Mouse (Mus musculus) intestine, embryonic 16.5 days (tissue): ENCODE measurements around the gene Exd2. TPM values are rescaled to one million over a fixed set of nuclear protein-coding genes. Genes with fewer than 3 reads are reported as not detected.
A peak's percentile ranks its signal among the peaks of the same experiment; 100 is the strongest.

Source experiments
- ATAC-seq: fragments of 200-750 bp; cut with Nextera tagmentation; 2 replicates; pipeline ENCODE4 v1.8.0; 2017; ENCODE audit warnings: moderate TSS enrichment, moderate library complexity
- H3K27ac ChIP-seq: fragments of 300-500 bp; sonication (generic); 2 replicates; pipeline ENCODE4 v1.5.1; 2014; ENCODE audit warnings: mild to moderate bottlenecking, low read length
- H3K27me3 ChIP-seq: fragments of 300-500 bp; sonication (generic); replicated peaks from 2 replicates; pipeline ENCODE4 v1.6.1; 2014; ENCODE audit warnings: low read length, control low read depth, mixed read lengths; ENCODE audit not compliant: control insufficient read depth, insufficient read depth
- H3K36me3 ChIP-seq: fragments of 300-500 bp; sonication (generic); 2 replicates; pipeline ENCODE4 v1.6.1; 2014; ENCODE audit warnings: low read length, control low read depth; ENCODE audit not compliant: control insufficient read depth, insufficient read depth
- H3K4me1 ChIP-seq: fragments of 300-500 bp; sonication (generic); 2 replicates; pipeline ENCODE4 v1.6.1; 2014; ENCODE audit warnings: low read length, control low read depth, mixed read lengths; ENCODE audit not compliant: control insufficient read depth, insufficient read depth
- H3K4me2 ChIP-seq: fragments of 300-500 bp; sonication (generic); 2 replicates; pipeline ENCODE4 v1.6.1; 2014; ENCODE audit warnings: low read depth, low read length, control low read depth
- H3K4me3 ChIP-seq: fragments of 300-500 bp; sonication (generic); 2 replicates; pipeline ENCODE4 v1.5.1; 2014; ENCODE audit warnings: mild to moderate bottlenecking, low read length
- H3K9ac ChIP-seq: fragments of 300-500 bp; sonication (generic); 2 replicates; pipeline ENCODE4 v1.6.1; 2014; ENCODE audit warnings: low read depth, low read length
- H3K9me3 ChIP-seq: fragments of 300-500 bp; sonication (generic); 2 replicates; pipeline ENCODE4 v1.6.1; 2016; ENCODE audit warnings: low read length, control low read depth; ENCODE audit not compliant: control insufficient read depth
- WGBS: fragments of 180-500 bp; shearing (Covaris S2); extraction: QIAGEN DNeasy Blood & Tissue Kit; methylation state at CpG from one replicate; pipeline ENCODE4 v1.1.7; 2014; 5-methylcytosine and 5-hydroxymethylcytosine counted together
- polyA plus RNA-seq: library from polyadenylated mRNA; unstranded; fragments of >200 nt; fragmentation: Nextera tagmentation; extraction: Ambion mirVana; gene quantifications from 2 replicates; pipeline ENCODE4 v1.2.1, GENCODE M21; 2015

The Exd2 gene
- polyA plus RNA-seq = 21.0 and 21.2 TPM in 2 replicates

DNA sequence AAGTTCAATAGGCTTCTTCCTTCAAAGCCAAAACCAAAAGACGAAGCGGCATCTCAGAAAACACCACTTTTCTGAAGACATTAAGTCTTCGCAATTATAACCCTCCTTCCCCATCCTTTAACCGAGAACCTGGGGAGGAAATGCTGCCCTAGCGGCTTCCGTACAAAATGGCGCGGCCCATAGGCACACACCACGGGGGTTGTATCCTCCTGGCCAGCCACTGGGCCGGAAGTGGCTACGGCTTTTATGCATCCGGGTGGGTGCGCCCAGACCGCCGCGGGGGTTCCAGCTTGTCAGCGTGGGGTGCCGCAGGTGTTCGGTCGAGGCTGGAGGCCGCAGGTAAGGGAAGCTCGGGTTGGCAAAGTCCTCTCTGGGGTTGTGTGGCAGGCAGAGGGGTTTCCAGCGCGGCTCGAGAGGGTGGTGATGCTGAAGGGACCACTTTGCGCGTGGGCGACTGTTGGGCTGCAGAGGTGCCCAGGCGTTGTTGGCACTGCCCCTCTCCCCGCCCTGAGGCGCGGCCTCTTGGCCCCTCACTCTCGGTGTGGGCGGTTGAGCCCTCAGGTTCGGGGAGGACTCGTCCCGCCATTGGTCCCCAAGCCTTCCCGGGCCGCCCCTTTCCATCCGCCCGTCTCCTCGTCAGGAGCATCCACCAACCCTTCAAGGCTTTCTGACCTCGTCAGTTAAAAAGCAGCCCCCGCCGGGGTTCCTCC lies at the start of gene Exd2:
Gene Exd2 (plus strand): TSS at position 154 of the 710 bp plus-strand sequence.
- peak within 1 kb of the TSS; percentile 83 for H3K27ac ChIP-seq

DNA sequence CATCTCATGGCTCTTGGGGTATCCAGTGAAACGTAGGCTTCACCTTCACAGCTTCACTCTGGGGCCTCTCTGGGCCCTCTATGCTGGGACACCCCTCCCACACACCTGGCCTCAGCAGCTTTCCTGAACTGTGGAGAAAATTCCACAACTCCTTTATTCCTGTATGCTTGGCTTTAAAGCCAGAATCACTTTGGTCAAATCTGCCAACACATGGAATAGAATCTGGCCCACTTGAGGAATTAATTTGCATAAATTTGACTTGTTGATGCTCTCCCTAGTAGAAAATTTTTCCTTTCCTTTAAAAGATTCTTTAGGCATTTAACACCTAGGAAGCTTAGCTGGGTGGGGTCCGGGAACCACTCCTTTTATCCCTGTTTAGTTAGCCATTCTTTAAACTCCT lies 47.8 kb upstream of the Exd2 start:
- no peak for ATAC-seq
- Histone ChIP-seq H3K4me1 (no peaks in the 10 kb centered on the region), H3K27ac (no peak overlapping the region), H3K9ac (no peak overlapping the region), H3K9me3 (0 out of 2 replicates have a peak, but pooled peaks cover 4% of the 10 kb centered on the region), H3K36me3 (0 out of 2 replicates have a peak, but pooled peaks cover 7% of the 10 kb centered on the region), H3K4me2 (no peak overlapping the region), H3K27me3 (no peaks in the 10 kb centered on the region), H3K4me3 (no peak overlapping the region)
- WGBS = 88% methylated on average over 2 of the region's 2 CpGs

More for the DNA sequence above, at the start of gene Exd2:
- Histone ChIP-seq H3K36me3 (no peaks in the 10 kb centered on the region), H3K4me1 (no peaks in the 10 kb centered on the region), H3K9ac (peak within 1 kb of the TSS; percentile 80), H3K27me3 (no peaks in the 10 kb centered on the region), H3K9me3 (no peaks in the 10 kb centered on the region), H3K4me2 (peak within 1 kb of the TSS; percentile 68), H3K4me3 (peak within 1 kb of the TSS; percentile 80)
- WGBS = under 1% methylated on average over 42 of the region's 45 CpGs
- peak; percentile 99 for ATAC-seq

DNA sequence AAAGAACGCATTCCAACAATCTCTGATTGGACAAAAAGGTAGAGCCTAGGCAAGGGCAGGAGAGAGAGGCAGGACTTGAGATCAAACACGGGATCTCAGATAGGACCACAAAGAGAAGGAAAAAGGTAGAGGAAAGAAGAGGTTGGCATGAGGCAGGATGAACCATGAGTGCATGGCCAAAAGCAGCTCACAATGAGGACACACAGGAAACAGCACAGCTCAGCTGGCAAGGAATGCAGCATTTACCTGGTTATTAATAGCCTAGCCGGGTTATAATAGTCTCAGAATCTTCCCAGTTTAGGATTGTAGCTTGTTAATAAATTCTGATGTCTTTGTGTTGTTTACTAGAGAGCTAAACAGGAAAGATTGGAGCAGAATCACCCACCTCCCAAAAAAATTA lies 35.2 kb upstream of the Exd2 start:
- no peak overlapping the region for H3K27ac ChIP-seq

DNA sequence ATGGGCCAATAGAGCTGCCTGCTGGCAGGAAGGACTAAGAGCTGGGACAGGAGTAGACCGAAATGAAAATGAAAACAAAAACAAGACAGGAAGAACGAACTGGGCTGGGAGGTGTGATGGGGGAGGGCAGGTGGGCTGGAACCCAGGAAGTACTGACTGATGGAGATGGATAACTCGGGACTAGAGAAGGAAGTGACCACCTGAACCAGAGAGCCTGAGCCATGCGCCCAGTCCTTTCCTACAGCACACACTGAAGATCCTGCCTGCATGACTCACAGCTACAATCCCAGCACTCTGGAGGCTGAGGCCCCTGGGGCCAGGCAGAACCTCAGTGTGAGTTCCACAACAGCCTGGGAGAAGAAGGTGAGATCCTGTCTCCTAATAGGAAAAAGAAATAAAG lies 29.6 kb upstream of the Exd2 start:
- no peaks in the 10 kb centered on the region for H3K9me3 ChIP-seq
- peaks cover 19% of the 10 kb centered on the region for H3K4me1 ChIP-seq
- WGBS = 61% methylated on average over 4 of the region's 4 CpGs
- H3K36me3 ChIP-seq = no peaks in the 10 kb centered on the region
- H3K9ac ChIP-seq = no peak overlapping the region
- no peak for ATAC-seq
- H3K27me3 ChIP-seq = no peaks in the 10 kb centered on the region
- H3K27ac ChIP-seq = peak overlapping the region; percentile 48
- H3K4me3 ChIP-seq = no peak overlapping the region
- no peak overlapping the region for H3K4me2 ChIP-seq

More for the DNA sequence above, 35.2 kb upstream of the Exd2 start:
- WGBS = 90% methylated on average over 3 of the region's 3 CpGs
- no peaks in the 10 kb centered on the region for H3K9me3 ChIP-seq
- no peak for ATAC-seq
- no peak overlapping the region for H3K4me2 ChIP-seq
- no peaks in the 10 kb centered on the region for H3K4me1 ChIP-seq
- no peak overlapping the region for H3K9ac ChIP-seq
- no peaks in the 10 kb centered on the region for H3K27me3 ChIP-seq
- H3K36me3 ChIP-seq = no peaks in the 10 kb centered on the region
- no peak overlapping the region for H3K4me3 ChIP-seq

DNA sequence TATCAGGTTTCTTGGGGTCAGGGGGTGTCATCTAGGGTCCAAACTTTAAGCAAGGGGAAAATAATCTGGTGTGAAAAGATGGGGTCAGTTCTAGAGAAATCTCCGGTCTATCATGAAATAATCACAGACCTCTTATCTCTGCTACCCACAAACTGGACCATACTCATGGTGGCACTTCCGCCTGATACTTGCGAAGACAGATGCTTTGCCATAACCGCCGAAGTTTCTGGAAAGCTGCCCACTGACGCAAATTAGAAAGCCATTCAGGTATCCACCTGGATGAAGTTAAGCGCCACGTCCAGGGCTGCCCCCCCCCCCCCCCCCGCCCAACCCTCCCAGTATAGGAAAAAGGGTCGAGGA lies 28.3 kb upstream of the Exd2 start:
- H3K4me2 ChIP-seq = peak overlapping the region; percentile 81
- ATAC-seq = no peak
- peak overlapping the region; percentile 97 for H3K9ac ChIP-seq
- no peaks in the 10 kb centered on the region for H3K9me3 ChIP-seq
- no peaks in the 10 kb centered on the region for H3K36me3 ChIP-seq
- H3K27ac ChIP-seq = peak overlapping the region; percentile 98
- WGBS = 5% methylated on average over 9 of the region's 10 CpGs
- peaks cover 19% of the 10 kb centered on the region for H3K4me1 ChIP-seq
- H3K4me3 ChIP-seq = peak overlapping the region; percentile 83
- no peaks in the 10 kb centered on the region for H3K27me3 ChIP-seq

DNA sequence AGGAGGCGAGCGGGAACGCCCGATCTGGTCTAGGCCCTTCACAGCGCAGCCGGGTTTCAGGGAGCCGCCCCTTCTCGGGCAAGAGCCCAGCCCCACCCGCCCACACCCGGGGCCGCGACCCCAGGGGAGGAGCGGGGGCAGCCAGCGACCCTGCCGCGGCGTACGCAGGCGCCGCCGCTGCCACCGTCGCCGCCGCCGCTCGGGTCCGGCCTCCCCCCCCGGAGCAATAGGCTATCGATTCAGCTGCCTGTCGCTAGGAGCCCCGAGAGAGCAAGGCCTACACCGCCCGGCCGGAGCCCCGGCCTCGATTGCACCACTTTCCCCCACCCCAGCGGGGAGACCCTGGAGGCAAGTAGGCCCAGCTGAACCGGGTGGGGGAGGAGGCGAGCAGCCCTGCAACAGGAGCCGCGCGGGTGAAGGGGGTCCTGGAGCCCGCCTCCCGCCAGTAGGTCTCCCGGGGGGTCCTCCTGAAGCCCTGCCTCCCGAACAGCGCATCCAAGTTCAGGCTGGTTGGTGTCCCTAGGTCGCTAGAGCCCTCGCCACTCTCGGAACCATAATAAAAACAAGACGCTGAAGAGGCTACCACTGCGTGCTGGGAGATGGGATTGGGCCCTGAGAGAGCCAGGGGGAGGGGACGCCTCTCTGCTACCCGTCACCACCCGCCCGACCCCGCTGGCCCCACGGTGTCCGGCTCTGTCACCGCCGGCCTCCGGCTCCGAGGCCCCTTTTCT lies 27.8 kb upstream of the Exd2 start:
- peak overlapping the region; percentile 81 for H3K4me2 ChIP-seq
- under 1% methylated on average over 59 of the region's 64 CpGs for WGBS

DNA sequence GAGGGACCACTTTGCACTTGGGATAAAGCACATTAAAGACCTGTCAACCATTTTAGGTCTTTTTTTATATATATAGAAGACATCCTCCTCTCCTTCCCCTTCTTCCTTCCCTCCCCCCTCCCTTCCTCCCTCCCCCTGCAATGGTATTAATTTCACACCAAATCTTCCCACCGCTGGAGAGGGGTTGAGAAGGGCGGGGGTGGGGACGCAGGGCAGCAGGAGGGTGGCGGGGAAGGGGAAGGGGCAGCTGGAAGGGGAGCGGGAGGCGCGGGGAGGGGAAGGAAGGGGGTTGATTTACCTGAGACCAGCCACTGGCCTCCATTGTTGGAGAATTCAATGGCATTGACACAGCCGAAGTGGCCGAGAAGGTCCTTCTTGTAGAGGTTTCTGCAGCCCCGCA lies 27.0 kb upstream of the Exd2 start:
- H3K9ac ChIP-seq = peak overlapping the region; percentile 97
- H3K36me3 ChIP-seq = no peaks in the 10 kb centered on the region
- peak; percentile 5 for ATAC-seq
- H3K4me3 ChIP-seq = peak overlapping the region; percentile 83
- no peaks in the 10 kb centered on the region for H3K27me3 ChIP-seq
- H3K4me1 ChIP-seq = peaks cover 19% of the 10 kb centered on the region
- H3K27ac ChIP-seq = peak overlapping the region; percentile 98
- H3K4me2 ChIP-seq = peak overlapping the region; percentile 81
- no peaks in the 10 kb centered on the region for H3K9me3 ChIP-seq
- 0% methylated on average over 10 of the region's 10 CpGs for WGBS

More for the DNA sequence above, 27.8 kb upstream of the Exd2 start:
- ATAC-seq = peak; percentile 75
- Histone ChIP-seq H3K27ac (peak overlapping the region; percentile 98), H3K4me3 (peak overlapping the region; percentile 83), H3K4me1 (peaks cover 19% of the 10 kb centered on the region), H3K9ac (peak overlapping the region; percentile 97), H3K36me3 (no peaks in the 10 kb centered on the region), H3K9me3 (no peaks in the 10 kb centered on the region), H3K27me3 (no peaks in the 10 kb centered on the region)

DNA sequence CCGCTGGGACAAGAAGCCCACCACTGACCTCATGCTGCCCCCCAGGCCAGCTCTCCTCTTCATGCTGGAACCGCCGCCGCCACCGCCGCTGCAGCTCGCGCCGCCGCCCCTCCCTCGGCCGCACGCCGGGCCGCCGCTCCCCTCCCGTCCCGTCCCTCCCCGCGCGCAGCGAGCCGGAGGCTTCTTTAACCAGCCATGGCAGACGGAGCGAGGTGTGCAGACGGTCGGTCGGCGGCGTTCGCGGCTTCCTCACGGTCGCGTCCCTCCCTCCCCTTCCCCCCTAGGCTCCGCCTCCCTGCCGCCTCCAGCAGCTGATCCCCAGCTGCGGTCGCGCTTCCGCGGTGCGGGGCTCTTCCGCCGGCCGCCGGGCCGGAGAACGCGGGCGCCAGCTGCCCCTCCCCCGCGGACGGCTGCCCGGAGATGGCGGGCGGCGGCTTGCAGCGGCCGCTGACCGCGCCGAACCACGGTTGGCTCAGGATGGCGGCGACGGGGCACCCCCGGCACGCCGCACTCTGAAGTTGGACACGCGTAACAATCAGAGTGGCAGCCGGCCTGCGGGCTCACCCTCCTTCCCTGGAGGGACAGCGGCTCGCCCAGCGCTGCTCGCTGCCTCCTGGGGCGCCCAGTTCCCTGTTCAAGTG lies 26.4 kb upstream of the Exd2 start, which contains the start of gene Dcaf5:
Gene Dcaf5 (minus strand): TSS at position 266 of the 641 bp plus-strand sequence.
- under 1% methylated on average over 74 of the region's 79 CpGs for WGBS
- H3K36me3 ChIP-seq = no peaks in the 10 kb centered on the region
- H3K4me3 ChIP-seq = peak within 1 kb of the TSS; percentile 83
- no peaks in the 10 kb centered on the region for H3K9me3 ChIP-seq
- peak; percentile 81 for ATAC-seq
- H3K4me1 ChIP-seq = peaks cover 19% of the 10 kb centered on the region
- H3K27me3 ChIP-seq = no peaks in the 10 kb centered on the region
- H3K9ac ChIP-seq = peak within 1 kb of the TSS; percentile 97
- peak within 1 kb of the TSS; percentile 81 for H3K4me2 ChIP-seq
- peak within 1 kb of the TSS; percentile 98 for H3K27ac ChIP-seq

DNA sequence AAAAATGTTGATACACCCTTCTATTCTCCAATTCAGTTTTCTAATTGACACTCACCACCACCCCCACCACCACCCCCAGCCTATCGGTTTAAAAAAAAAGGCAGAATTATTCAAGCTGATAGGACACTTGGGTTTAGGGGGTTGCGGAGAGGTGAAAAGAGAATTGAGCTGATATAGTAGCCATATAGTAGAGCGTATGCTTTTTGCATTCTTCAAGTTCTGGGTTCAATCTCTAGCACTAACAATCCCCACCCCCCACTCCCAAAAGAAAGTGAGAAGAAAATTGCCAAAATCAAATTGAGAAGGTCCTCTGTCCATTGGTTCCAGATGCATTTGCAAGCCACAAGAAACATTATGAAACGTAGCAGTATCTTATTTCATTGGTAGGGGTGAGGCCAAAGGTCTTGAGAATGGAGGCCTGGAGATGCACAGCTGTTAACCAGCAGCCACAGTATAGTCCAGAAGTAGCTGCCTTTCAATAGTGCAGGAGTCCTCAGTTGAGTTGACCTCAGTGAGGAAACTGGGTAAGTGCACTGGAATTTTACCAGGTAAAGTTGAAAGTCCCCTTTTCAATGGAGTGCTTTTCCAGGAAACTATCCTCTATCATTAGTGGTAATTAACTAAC lies 25.7 kb upstream of the Exd2 start:
- Histone ChIP-seq H3K9me3 (no peaks in the 10 kb centered on the region), H3K9ac (peak overlapping the region; percentile 97), H3K36me3 (no peaks in the 10 kb centered on the region), H3K4me1 (peaks cover 19% of the 10 kb centered on the region), H3K27ac (peak overlapping the region; percentile 98), H3K4me2 (peak overlapping the region; percentile 81), H3K27me3 (no peaks in the 10 kb centered on the region), H3K4me3 (peak overlapping the region; percentile 83)
- 40% methylated on average over 4 of the region's 4 CpGs for WGBS
- no peak for ATAC-seq
